25 mouse cellular contexts compared by ENCODE assay signal in genomic region chr2:140007406-140007805, GRCm38 (mm10).
"Had no signal": no experiment of that assay in that cellular context is flagged by ENCODE, and none has a peak within 500 bp of the region (broad histone marks: within the 10 kb centered on the region; RNA-seq: fewer than 3 reads in every experiment).

No protein-coding gene starts in this region.

- H3K4me3 ChIP-seq: heart, embryonic 10.5 days; heart, embryonic 12.5 days; hindbrain, embryonic 13.5 days; hindbrain, embryonic 15.5 days; kidney, embryonic 15.5 days; limb, embryonic 13.5 days; limb, embryonic 15.5 days; liver, embryonic 12.5 days had no signal

- H3K4me1 ChIP-seq: heart, embryonic 10.5 days; hindbrain, embryonic 13.5 days; hindbrain, embryonic 15.5 days; kidney, embryonic 15.5 days; limb, embryonic 13.5 days; limb, embryonic 15.5 days; liver, embryonic 12.5 days had no signal

- DNase-seq: gastrocnemius, postnatal 14 days; gastrocnemius, postnatal 36 days; heart, adult 18-20 months; heart, postnatal 10 days; heart, postnatal 36 days; kidney, adult 11 months; kidney, adult 2 months; kidney, adult 9 months; kidney, postnatal 14 days; kidney, postnatal 4 days; layer of hippocampus, adult 9-11 months; layer of hippocampus, postnatal 36 days; left cerebral cortex, postnatal 4 days had no signal

- H3K27ac ChIP-seq: heart, embryonic 10.5 days; hindbrain, embryonic 13.5 days; hindbrain, embryonic 15.5 days; hindbrain, postnatal 0 days; kidney, embryonic 15.5 days; kidney, postnatal 0 days; limb, embryonic 13.5 days; limb, embryonic 15.5 days; liver, embryonic 12.5 days; liver, embryonic 14.5 days had no signal

- ATAC-seq: hindbrain, postnatal 0 days; intestine, embryonic 16.5 days; liver, embryonic 12.5 days had no signal
